Mouse (Mus musculus) embryonic facial prominence, embryonic 14.5 days (tissue): ENCODE data around the gene Gm4792. TPM values are rescaled to one million over a fixed set of nuclear protein-coding genes. Genes with fewer than 3 reads are reported as not detected.

Experiments
- polyA plus RNA-seq: library from polyadenylated mRNA; unstranded; fragments of >200 nt; fragmentation: Nextera tagmentation; extraction: Ambion mirVana; gene quantifications from 2 replicates; pipeline ENCODE4 v1.2.1, GENCODE M21; 2014

The Gm4792 gene
- polyA plus RNA-seq, 1 experiment from 2014 or later: not detected

Other genes with a start within 250 kb of the Gm4792 start
- gene Nr2c1, start 150.7 kb downstream of the Gm4792 start, polyA plus RNA-seq: 8.6 and 9.1 TPM in 2 replicates
- gene Ndufa12, start 100.0 kb downstream of the Gm4792 start, polyA plus RNA-seq: 357 and 366 TPM in 2 replicates
- gene Tmcc3, start 13.2 kb upstream of the Gm4792 start, polyA plus RNA-seq: 16.0 and 17.4 TPM in 2 replicates